Mouse (Mus musculus) urinary bladder, adult 2 months (tissue): ENCODE data around the gene Gm45062. TPM values are rescaled to one million over a fixed set of nuclear protein-coding genes. Genes with fewer than 3 reads are reported as not detected.

Experiments
- DNase-seq: peaks from one replicate; pipeline ENCODE4 v3.0.0; 2022; ENCODE audit warnings: low spot score
- polyA plus RNA-seq: library from polyadenylated mRNA; depleted of rRNA; stranded (reverse); fragments of >200 nt; gene quantifications from 2 replicates; pipeline ENCODE4 v1.2.3, GENCODE M21; 2012

Gm45062 gene
- polyA plus RNA-seq, 1 experiment: 6.8 TPM

DNA sequence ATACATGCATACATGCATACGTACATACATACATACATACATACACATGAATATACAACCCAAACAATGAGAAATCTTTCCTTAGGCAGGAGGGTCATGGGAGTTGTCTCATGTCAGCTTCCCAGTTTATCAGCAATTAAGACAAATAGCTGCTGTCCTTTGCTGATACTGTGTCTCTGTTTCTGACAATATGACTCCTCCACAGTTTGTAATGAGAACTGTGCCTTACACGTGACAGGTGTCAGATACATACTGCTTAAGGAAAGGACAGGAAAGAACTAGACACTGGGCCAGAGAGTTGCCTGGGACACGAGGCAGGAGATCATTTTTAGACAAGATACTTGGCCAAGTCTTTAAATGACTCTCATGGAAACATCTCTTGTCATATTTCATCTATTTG is 215.1 kb downstream of the Gm45062 start:
- no peak for DNase-seq

- no peak for DNase-seq
Measured at GRCm38 (mm10) chr6:8474820-8475219, 215.6 kb downstream of the Gm45062 start.

- no peak for DNase-seq
Measured at GRCm38 (mm10) chr6:8479176-8479575, 219.9 kb downstream of the Gm45062 start.

- no peak for DNase-seq
Measured at GRCm38 (mm10) chr6:8484437-8485275, 225.4 kb downstream of the Gm45062 start.

GRCm38 (mm10) chr6:8485414-8486175 is 226.3 kb downstream of the Gm45062 start:
- no peak for DNase-seq

DNA sequence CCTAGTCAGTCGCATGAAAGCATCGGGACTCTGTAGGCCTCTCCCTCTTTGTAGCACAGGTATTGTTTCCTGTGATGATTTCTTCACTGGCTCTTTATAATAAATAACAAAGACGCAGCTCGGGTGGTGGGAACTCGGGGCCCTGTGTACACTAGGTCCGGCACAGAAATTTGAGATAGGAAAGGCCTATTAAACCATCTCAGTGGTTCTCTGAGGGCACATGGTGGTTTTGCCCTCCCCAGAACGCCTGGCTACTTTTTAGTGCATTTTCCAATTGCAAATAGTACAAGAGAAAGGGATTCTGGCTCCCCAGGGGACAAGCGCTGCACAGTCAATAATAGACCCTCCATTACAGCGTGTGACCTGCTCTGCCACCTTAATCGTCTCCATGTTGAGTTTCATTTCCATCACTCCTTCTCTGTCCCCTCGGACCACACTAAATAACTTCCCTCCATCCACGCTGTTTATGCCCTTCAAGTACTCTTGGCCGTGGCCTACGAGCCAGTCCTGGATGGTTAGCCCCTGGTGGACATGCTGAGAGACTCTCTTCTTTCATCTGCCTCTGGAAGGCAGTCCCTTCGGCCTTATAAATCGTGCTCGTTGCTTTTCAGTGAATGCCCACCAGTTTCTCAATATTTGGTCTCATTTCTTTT is 227.3 kb downstream of the Gm45062 start:
- no peak for DNase-seq

- no peak for DNase-seq
Measured at GRCm38 (mm10) chr6:8487044-8487853, 228.0 kb downstream of the Gm45062 start.

DNA sequence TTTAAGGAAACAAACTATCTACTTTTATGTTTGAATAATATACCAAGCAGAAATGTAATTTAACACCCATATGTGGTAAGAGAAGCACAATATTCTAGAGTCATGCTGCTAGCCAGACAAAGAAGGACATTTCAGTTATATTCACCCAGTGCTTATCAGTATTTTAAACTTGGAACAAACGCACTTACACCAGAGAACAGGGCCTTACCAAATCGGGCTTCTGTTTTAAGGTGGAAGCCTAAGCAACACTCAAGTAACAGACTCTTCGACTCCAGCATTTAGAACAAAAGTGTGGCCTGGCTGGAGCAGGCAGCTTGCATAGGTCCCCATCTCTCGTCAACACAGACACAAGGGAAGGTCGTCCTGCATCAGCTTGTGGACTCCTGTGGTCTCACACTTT is 229.0 kb downstream of the Gm45062 start:
- no peak for DNase-seq

GRCm38 (mm10) chr6:8489266-8489665 is 230.0 kb downstream of the Gm45062 start:
- no peak for DNase-seq

DNA sequence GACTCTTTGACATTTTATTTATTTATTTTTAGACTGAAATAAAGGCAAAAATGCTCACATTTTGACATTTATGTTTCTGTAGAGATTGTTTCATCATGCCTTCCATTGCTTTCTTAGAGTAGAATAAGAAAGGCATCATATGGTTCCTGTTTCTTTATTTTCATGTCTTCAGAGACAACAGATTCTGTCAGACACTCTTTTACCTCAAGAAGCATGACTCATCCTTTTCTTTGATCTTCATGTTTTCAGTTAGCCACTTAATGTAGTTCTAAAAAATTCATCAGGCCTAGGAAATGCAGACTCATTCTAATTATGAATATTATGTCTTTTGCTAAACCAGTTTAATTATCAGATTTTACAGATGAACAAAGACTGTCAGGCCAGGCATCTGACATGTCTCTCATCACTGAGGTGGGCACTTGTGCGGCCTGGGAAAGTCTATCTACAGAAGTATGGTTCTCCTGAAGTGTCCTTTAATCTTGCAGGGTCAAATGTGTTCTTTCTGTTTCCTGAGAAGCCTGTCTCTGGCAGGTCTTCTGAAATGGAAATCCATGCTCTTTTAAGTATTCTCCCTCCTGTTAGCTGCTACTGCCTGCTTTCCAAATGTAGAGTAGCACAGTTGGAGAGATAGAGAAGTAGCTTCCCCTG is 230.8 kb downstream of the Gm45062 start:
- no peak for DNase-seq

- no peak for DNase-seq
Measured at GRCm38 (mm10) chr6:8492248-8492647, 233.0 kb downstream of the Gm45062 start.

GRCm38 (mm10) chr6:8495109-8495826 is 236.0 kb downstream of the Gm45062 start:
- DNase-seq: no peak

GRCm38 (mm10) chr6:8495827-8496222 is 236.6 kb downstream of the Gm45062 start:
- no peak for DNase-seq

DNA sequence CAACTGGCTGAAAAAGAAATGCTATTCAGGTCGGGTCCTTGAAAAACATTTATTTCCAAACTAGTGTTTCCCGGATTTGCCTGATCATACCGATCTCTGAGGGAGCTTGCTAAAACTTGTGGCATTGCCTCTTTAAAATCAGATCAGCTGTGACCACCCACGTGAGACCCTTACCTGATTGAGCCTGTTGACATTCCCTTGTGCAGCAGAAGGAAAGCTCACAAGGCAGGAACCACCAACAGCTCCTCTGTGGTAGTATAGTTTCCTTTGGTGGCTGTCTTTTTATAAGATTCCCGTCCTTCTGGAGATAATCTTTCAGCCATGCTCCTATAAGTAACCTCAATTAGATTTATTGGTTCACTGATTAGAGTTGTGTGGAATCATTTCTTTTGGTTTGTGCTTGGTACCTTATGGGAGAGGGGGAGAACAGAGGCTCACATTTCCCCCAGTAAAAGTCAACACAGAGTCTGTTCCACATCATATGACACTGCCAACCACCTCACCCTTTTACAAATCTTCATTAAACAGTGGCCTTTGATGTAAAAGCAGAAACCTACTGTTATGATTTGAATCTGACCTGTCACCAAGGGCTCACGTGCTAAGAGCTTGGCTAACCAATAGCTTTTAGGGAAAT is 238.1 kb downstream of the Gm45062 start:
- no peak for DNase-seq

GRCm38 (mm10) chr6:8497868-8498257 is 238.6 kb downstream of the Gm45062 start:
- DNase-seq: no peak

- no peak for DNase-seq
Measured at GRCm38 (mm10) chr6:8498961-8499360, 239.7 kb downstream of the Gm45062 start.

- no peak for DNase-seq
Measured at GRCm38 (mm10) chr6:8503953-8504352, 244.7 kb downstream of the Gm45062 start.

DNA sequence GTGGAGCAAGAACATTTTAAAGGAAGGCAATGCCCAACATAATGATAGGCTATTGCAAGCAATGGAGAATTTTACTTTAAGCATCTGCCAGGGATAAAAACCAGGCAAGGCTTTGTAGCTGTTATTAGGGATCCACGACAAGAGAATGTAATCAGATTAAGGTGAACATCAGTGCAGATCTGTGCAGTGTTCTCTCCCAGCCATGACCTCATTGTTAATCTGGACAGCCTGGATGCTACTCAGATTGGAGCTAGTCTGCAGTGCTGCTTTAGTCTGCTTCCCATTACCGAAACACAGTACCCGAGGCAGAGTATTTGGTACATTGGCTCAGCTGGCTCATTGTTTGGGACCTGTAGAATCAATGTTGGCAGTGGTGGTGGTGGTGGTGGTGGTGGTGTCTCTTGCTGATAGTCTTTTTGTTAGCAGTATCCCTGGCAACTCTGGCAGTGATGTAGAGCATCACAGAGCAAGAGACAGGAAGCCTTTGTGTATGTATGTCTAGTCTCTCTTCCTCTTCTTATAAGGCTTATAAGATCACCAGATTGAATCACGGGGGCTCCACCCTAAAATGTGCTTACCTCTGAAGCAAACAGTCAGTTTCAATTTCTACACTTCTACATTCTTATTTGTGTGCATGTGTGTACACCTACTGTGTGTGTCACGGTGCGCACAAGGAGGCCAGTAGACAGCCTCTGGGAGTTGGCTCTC is 245.4 kb downstream of the Gm45062 start:
- DNase-seq: no peak

- no peak for DNase-seq
Measured at GRCm38 (mm10) chr6:8506631-8507030, 247.4 kb downstream of the Gm45062 start.
